Mouse (Mus musculus) gastrocnemius, postnatal 14 days (tissue): ENCODE measurements around the gene Cnn3. TPM values are rescaled to one million over a fixed set of nuclear protein-coding genes. Genes with fewer than 3 reads are reported as not detected.
A peak's percentile ranks its signal among the peaks of the same experiment; 100 is the strongest.

ENCODE experiments used
- DNase-seq: peaks from one replicate; pipeline ENCODE4 v3.0.0; 2021; ENCODE audit warnings: mixed read lengths
- intact Hi-C: fragments of 180-260 bp; cut with DNase I; formaldehyde crosslinking; loops from one replicate; pipeline ENCODE4 v1.15.1; 2025; ENCODE audit warnings: low total_unique reads
- long read RNA-seq, 2 experiments: library from polyadenylated mRNA; stranded (forward); transcript quantifications; one replicate each; pipeline ENCODE4 v2.0.0; 2021
- total RNA-seq, 2 experiments: library from RNA; stranded (reverse); gene quantifications; 2 replicates each; pipeline ENCODE4 v1.2.3; 2021

The Cnn3 gene
- 10 to 100 TPM; 54.0 to 64.5 TPM for total RNA-seq
- long read RNA-seq, experiment 1, transcript Cnn3-201 (7 exons, 2,049 nt): major isoform, 64 of 65 reads
- long read RNA-seq, experiment 1, partial matches to known transcripts: 0 of 65 reads
- long read RNA-seq, experiment 1, other reads (novel, unspliced or antisense): 0 of 65 reads
- long read RNA-seq, experiment 2, transcript Cnn3-201 (7 exons, 2,049 nt): major isoform, 52 of 56 reads
- long read RNA-seq, experiment 2, partial matches to known transcripts: 1 of 56 reads
- long read RNA-seq, experiment 2, other reads (novel, unspliced or antisense): 1 of 56 reads

DNA sequence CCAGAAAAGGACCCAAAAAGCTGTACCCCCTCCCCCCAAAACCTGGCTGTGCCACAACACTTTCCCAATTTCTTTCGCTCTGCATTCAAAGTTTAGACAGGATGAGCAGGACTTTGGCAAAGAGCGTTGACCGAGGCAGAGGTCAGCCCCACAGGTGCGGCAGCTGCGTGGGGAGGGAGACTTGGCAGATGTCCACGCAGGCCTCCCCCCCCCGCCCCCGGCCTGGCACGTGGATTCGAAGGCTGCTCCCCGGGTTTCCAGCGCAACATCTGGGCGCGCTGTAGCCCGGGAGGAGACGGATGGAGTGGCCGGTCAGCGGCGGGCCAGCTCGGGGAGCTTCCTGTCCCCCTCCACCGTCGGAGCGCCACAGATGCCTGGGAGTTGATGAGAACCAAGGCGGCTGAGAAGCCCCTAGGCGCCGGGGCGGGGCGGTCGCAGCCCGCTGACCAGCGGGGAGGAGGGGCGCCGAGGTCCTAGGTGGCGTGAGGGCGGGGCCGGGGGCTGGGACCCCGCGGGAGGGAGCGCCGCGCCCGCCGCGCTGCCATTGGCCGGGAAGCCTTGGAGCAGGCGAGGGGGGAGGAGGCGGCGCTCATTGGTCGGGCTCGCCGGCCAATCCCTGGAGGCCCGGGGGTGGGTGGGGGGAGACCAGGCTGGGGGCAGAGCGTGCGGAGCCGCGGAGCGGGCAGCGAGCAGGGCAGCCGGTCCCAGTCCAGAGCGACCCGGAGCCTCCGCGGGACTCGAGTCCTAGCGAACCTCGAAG lies at the start of gene Cnn3:
Gene Cnn3, plus strand, starts transcription at position 637 of the 760 bp plus-strand sequence.
- peak; percentile 96 for DNase-seq
- intact Hi-C loops: loop anchor here (5.0 kb wide), 1 partner anchor 71 kb away; no protein-coding TSS in a partner anchor

- DNase-seq: no peak
- intact Hi-C loops: no loop called here
These were observed 47.3 kb upstream of the Cnn3 start for GRCm38 (mm10) chr3:121378708-121379612.

- DNase-seq: no peak
- intact Hi-C loops: no loop called here
These were observed 46.6 kb upstream of the Cnn3 start for GRCm38 (mm10) chr3:121379699-121380098.

- no peak for DNase-seq
- intact Hi-C loops: no loop called here
These were observed 38.8 kb upstream of the Cnn3 start for GRCm38 (mm10) chr3:121387471-121388009.

- intact Hi-C loops: no loop called here
These were observed 36.9 kb upstream of the Cnn3 start for GRCm38 (mm10) chr3:121389366-121389765.

DNA sequence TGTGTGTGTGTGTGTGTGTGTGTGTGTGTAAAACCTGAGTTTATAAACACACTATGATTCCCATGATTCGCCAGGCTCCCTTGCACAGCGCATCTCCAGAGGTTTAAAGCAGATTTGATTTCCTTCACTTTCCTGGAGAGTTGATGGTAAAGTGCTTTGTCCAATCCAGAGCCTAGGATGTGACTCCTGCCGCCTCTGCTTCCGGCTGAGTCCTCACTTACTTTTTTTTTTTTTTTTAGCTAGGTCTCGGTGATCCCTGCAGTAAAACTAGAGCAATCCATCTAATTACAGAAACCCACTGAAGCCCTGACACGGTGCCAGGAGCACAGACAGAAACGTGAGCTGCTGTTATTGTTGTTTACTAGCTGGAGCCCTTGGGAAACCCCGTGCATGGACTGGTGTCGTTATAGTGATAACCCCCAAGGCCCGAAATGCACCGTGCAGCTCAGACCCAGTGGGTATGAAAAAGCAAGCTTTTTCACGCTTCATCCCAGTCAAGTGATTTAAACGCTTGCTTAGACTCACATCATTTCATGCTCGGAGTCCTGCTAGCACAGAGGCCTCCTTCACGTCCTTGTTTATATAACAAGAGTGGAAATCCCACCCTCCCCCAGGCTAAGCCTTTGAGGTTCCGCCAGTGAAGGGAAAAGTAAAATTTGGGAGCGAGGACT lies 36.3 kb upstream of the Cnn3 start:
- intact Hi-C loops: no loop called here
- DNase-seq: peak; percentile 34

More at GRCm38 (mm10) chr3:121389366-121389765, 36.9 kb upstream of the Cnn3 start:
- DNase-seq: no peak

DNA sequence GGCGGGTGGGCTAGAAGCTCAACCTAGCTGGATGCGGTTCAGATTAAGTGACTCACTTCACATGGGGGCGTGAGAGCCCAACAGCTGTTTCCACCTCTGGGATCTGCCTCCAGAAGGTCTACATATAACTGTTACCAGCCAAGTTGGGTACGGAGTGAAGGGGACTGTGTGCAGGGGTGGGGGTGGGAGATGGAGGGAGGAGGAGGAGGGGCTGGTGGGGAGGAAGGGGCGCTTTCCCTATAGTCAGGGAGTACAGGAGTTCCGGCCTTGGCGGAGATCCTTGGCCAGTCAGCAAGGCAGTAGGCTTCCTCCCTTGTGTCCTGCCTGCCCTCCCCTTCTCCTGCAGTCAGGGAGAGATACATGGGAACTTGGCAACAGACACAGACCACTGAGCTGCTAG lies 35.6 kb upstream of the Cnn3 start:
- no peak for DNase-seq
- intact Hi-C loops: no loop called here

DNA sequence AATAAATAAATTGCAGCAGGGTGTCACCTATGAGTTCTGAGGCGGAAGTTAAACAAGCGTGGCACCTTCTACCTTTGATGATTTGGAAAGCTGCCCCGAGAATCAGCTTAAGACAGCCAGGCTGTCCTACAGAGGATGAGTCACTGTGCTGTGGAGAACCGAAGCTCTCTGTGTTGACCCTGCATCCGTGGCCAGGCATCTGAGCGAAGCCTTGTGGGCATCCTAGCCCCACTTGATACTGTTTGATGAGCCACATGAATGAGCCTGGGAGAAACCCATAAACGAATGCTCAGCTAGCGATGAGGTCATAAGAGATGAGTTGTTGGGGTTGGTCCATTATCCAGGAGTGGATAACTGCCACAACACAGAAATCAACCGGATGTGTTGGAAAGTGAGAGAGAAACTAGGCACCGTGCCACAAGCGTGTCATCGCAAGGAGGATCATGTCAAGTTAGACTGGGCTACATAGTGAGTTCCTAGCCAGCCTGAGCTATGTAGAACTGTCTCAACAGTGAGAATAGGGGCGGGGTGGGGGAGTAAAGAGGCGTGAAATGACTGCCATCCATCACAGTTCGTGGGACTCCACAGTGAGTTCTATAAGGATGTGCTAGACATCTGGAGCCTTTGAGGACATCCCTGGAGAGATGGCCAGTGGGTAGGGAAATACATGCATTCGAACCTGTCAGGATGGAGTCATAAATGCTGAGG lies 30.6 kb upstream of the Cnn3 start:
- intact Hi-C loops: no loop called here
- no peak for DNase-seq

GRCm38 (mm10) chr3:121396561-121396960 lies 29.7 kb upstream of the Cnn3 start:
- intact Hi-C loops: no loop called here
- no peak for DNase-seq

DNA sequence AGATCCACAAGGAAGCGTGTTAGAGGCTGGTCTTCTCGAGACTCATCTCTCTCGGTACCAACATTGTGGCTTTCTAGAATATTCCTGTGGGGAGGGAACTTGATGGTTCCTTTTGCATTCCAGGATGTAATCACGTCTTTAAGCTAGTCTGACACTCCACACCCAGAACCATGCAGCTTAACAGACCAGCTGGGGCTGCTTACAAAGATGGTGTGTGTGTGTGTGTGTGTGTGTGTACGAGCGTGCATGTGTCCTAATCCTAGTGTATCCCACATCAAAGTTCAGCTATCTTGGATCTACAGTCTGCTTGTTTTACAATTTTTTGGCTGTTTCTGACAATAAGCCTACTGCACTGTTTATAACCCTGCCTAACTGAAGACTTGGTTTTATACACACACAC lies 29.3 kb upstream of the Cnn3 start:
- intact Hi-C loops: no loop called here
- DNase-seq: no peak

GRCm38 (mm10) chr3:121401384-121401783 lies 24.9 kb upstream of the Cnn3 start:
- no peak for DNase-seq
- intact Hi-C loops: no loop called here

GRCm38 (mm10) chr3:121402096-121402495 lies 24.2 kb upstream of the Cnn3 start:
- intact Hi-C loops: no loop called here
- peak; percentile 26 for DNase-seq

- DNase-seq: no peak
- intact Hi-C loops: no loop called here
These were observed 22.8 kb upstream of the Cnn3 start for GRCm38 (mm10) chr3:121403449-121403848.

- intact Hi-C loops: no loop called here
- no peak for DNase-seq
These were observed 21.2 kb upstream of the Cnn3 start for GRCm38 (mm10) chr3:121405101-121405500.

- intact Hi-C loops: no loop called here
These were observed 18.9 kb upstream of the Cnn3 start for GRCm38 (mm10) chr3:121407417-121407816.

DNA sequence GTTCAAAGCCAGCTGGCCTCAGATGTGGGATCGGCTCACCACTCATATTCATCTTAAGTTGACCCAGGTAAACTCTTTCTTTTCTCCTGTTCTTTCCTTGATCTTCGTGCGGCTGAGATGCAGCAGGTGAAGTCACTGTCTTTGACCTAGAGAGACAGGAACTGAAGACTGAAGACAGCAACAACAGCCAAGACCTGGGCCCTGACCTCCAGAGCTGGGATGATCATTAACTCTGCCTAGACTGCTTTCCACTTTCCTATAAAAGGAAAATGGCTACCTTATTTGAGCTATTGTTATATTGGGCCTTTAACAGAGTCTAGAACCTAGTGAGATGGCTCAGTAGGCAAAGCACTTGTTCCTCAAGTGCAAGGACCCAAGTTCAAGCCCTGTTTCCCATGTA lies 17.9 kb upstream of the Cnn3 start:
- intact Hi-C loops: no loop called here
- no peak for DNase-seq

More at GRCm38 (mm10) chr3:121407417-121407816, 18.9 kb upstream of the Cnn3 start:
- DNase-seq: no peak

DNA sequence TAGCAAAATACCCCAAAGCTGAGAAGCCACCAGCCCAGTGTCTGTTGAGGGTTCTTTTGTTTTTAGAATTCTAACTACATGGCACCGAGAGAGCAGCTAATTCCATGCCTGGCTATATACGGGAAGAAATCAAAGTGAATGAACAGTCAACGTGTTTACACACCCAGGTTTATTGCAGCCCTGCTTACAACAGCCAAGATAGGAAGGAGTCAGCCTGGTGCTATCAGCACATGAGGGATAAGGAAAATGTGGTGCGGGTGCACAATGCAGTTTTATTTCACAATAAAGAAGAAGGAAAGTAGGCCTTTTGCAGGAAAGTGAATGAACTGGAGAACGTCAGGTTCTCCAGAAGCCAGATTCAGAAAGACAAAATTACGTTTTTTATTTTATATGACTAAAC lies 14.8 kb upstream of the Cnn3 start:
- intact Hi-C loops: no loop called here
- DNase-seq: no peak
